Mouse (Mus musculus): Measurements from ENCODE around the gene Kbtbd7.

DNA sequence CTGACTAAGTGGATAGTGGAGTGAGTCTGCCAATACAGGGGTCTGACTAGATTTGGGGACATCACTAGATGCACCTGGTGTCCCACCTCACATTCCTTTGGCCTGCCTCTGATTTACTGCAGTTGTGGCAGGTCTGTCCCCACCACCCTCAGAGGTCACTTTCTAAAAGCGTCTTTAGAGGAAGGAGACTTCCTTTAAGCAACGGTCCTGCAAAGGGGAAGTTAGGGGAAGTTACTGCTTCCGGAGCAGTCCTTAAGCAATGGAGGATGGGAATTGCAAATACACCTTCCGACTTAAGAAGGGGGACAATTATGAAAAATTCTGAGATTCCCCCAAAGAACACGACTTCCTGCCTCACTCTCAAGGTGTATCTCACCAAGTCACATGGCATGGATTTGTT, 15.1 kb downstream of the Kbtbd7 start:
- TF ChIP-seq CTCF (IDR thresholded peaks at IDR 0.05; ENCODE audit: extremely low read depth, insufficient read depth, insufficient read length, insufficient replicate concordance) = no peak
- TF ChIP-seq POLR2A (IDR thresholded peaks at IDR 0.05; ENCODE audit: low read depth, low read length) = no peak

Measured in spleen, adult 2 months (tissue).